Comparison of ENCODE assay signal across 18 mouse cellular contexts in genomic region chr14:23430006-23430405, GRCm38 (mm10).
DNase-seq lines count a peak whose midpoint lies in the region; ATAC-seq and TF ChIP-seq lines count a peak whose summit lies in the region.
"Had no signal": no experiment of that assay in that cellular context is flagged by ENCODE, and none has a peak within 500 bp of the region (broad histone marks: within the 10 kb centered on the region; RNA-seq: fewer than 3 reads in every experiment).

No protein-coding gene starts in this region.

- WGBS in limb, embryonic 10.5 days = 63% methylated on average over 2 of the region's 2 CpGs
- 88% methylated on average over 2 of the region's 2 CpGs for WGBS in midbrain, embryonic 14.5 days

- peak; percentile 39 to 60 for DNase-seq in cerebellum, postnatal 10 days
- DNase-seq in gastrocnemius, adult 2 months = peak; percentile 31
- no peak for DNase-seq in gastrocnemius, postnatal 10 days
- DNase-seq in brain, adult 2 months (ENCODE audit: low read depth, low spot score) = peak; percentile 13
- DNase-seq in limb, embryonic 10.5 days (ENCODE audit: low spot score) = no peak
- DNase-seq in urinary bladder, postnatal 10 days (ENCODE audit: low spot score) = no peak
- DNase-seq in midbrain, embryonic 14.5 days = no peak
- DNase-seq: cerebellum, adult 11 months; cerebellum, adult 8-10 months; gastrocnemius, postnatal 36 days; heart, postnatal 14 days; kidney, adult 11 months had no signal

- no peak for TF ChIP-seq CTCF in gastrocnemius, adult 2 months (IDR thresholded peaks at IDR 0.05)

- no peak overlapping the region for H3K4me3 ChIP-seq in gastrocnemius, adult 2 months
- no peak overlapping the region for H3K4me3 ChIP-seq in limb, embryonic 10.5 days
- no peak overlapping the region for H3K4me3 ChIP-seq in midbrain, embryonic 14.5 days (replicated peaks; ENCODE audit: low read depth, low read length)
- H3K4me3 ChIP-seq: forebrain, embryonic 15.5 days; heart, embryonic 15.5 days; hindbrain, embryonic 13.5 days had no signal

- no peak overlapping the region for H3K9ac ChIP-seq in midbrain, embryonic 14.5 days (replicated peaks; ENCODE audit: low read length)
- H3K9ac ChIP-seq: forebrain, embryonic 15.5 days; heart, embryonic 15.5 days; hindbrain, embryonic 13.5 days had no signal

- ATAC-seq in cerebellum, adult (ENCODE audit: insufficient number of reproducible peaks, low FRiP score, low TSS enrichment) = no peak
- no peak for ATAC-seq in midbrain, embryonic 14.5 days (ENCODE audit: low FRiP score, low TSS enrichment)
- ATAC-seq: forebrain, embryonic 15.5 days had no signal

- no peak overlapping the region for H3K4me2 ChIP-seq in midbrain, embryonic 14.5 days (ENCODE audit: low read length)
- H3K4me2 ChIP-seq: forebrain, embryonic 15.5 days; heart, embryonic 11.5 days; heart, embryonic 15.5 days; hindbrain, embryonic 13.5 days had no signal

- no peaks in the 10 kb centered on the region for H3K36me3 ChIP-seq in limb, embryonic 10.5 days
- H3K36me3 ChIP-seq in midbrain, embryonic 14.5 days (ENCODE audit: control insufficient read depth, insufficient read depth, low read length) = no peaks in the 10 kb centered on the region
- H3K36me3 ChIP-seq: forebrain, embryonic 15.5 days; heart, embryonic 15.5 days; hindbrain, embryonic 13.5 days had no signal

- no peaks in the 10 kb centered on the region for H3K9me3 ChIP-seq in limb, embryonic 10.5 days (replicated peaks)
- H3K9me3 ChIP-seq in midbrain, embryonic 14.5 days (ENCODE audit: control insufficient read depth, low read length) = no peaks in the 10 kb centered on the region
- H3K9me3 ChIP-seq: forebrain, embryonic 15.5 days; heart, embryonic 15.5 days; hindbrain, embryonic 13.5 days had no signal

- intact Hi-C loops in gastrocnemius, adult 2 months (cut with DNase I) = no loop called here

- no peak overlapping the region; the same call in 1 of the 2 replicates for H3K27ac ChIP-seq in gastrocnemius, adult 2 months
- H3K27ac ChIP-seq in limb, embryonic 10.5 days = peak overlapping the region; percentile 2; the same call in 1 of the 2 replicates
- no peak overlapping the region for H3K27ac ChIP-seq in midbrain, embryonic 14.5 days (replicated peaks; ENCODE audit: low read depth, low read length)
- H3K27ac ChIP-seq: forebrain, embryonic 15.5 days; heart, embryonic 15.5 days; hindbrain, embryonic 13.5 days; hindbrain, postnatal 0 days had no signal

- H3K27me3 ChIP-seq in limb, embryonic 10.5 days (ENCODE audit: low read depth, poor library complexity, severe bottlenecking) = peaks cover 34% of the 10 kb centered on the region
- H3K27me3 ChIP-seq in midbrain, embryonic 14.5 days (ENCODE audit: control insufficient read depth, insufficient read depth, low read length) = no peaks in the 10 kb centered on the region
- H3K27me3 ChIP-seq: forebrain, embryonic 15.5 days; heart, embryonic 15.5 days; hindbrain, embryonic 13.5 days had no signal

- H3K4me1 ChIP-seq in limb, embryonic 10.5 days = peaks cover 26% of the 10 kb centered on the region
- H3K4me1 ChIP-seq in midbrain, embryonic 14.5 days (ENCODE audit: control insufficient read depth, insufficient read depth, low read length) = no peaks in the 10 kb centered on the region
- H3K4me1 ChIP-seq: forebrain, embryonic 15.5 days; heart, embryonic 15.5 days had no signal

Comparison
In these comparisons a context has a peak if more than half of its experiments do, and no peak if none do; other contexts are left out.
1. DNase-seq: peak in cerebellum, postnatal 10 days (2 of 2), gastrocnemius, adult 2 months (single experiment) and brain, adult 2 months (single experiment); none in gastrocnemius, postnatal 10 days (single experiment), limb, embryonic 10.5 days (single experiment), urinary bladder, postnatal 10 days (single experiment) and midbrain, embryonic 14.5 days (single experiment).